Mouse (Mus musculus) cortical plate, adult 2 months (tissue): ENCODE results near the gene Gm13199. TPM values are rescaled to one million over a fixed set of nuclear protein-coding genes. Genes with fewer than 3 reads are reported as not detected.

Experiments
- H3K27ac ChIP-seq: fragments of 200-500 bp; 2 replicates; pipeline ENCODE4 v1.5.1; 2012; ENCODE audit warnings: low read length, control low read depth, inconsistent platforms; ENCODE audit not compliant: insufficient read depth
- H3K4me1 ChIP-seq: fragments of 200-500 bp; 2 replicates; pipeline ENCODE4 v1.6.1; 2011; ENCODE audit warnings: low read length; ENCODE audit not compliant: control insufficient read depth, insufficient read depth
- H3K4me3 ChIP-seq: fragments of 200-500 bp; 2 replicates; pipeline ENCODE4 v1.5.1; 2011; ENCODE audit warnings: mild to moderate bottlenecking, low read length, control low read depth; ENCODE audit not compliant: insufficient read depth
- CTCF ChIP-seq: fragments of 200-500 bp; IDR thresholded peaks from 2 replicates; pipeline ENCODE4 v1.5.1; 2011; ENCODE audit warnings: mild to moderate bottlenecking, control low read depth, low read length; ENCODE audit not compliant: insufficient read depth; ENCODE audit errors: extremely low read depth
- POLR2A ChIP-seq: fragments of 200-500 bp; IDR thresholded peaks from 2 replicates; pipeline ENCODE4 v1.6.1; 2011; ENCODE audit warnings: mild to moderate bottlenecking, low read length, control low read depth; ENCODE audit not compliant: insufficient read depth; ENCODE audit errors: extremely low read depth
- polyA plus RNA-seq: library from polyadenylated mRNA; depleted of rRNA; stranded (reverse); fragments of >200 nt; gene quantifications from 2 replicates; pipeline ENCODE4 v1.2.3, GENCODE M21; 2012; rRNA removed

Gene Gm13199
- polyA plus RNA-seq, 1 experiment = 4.9 TPM

- no peak overlapping the region for H3K27ac ChIP-seq
- TF ChIP-seq CTCF (peak; percentile 44), POLR2A (no peak)
- H3K4me1 ChIP-seq = no peaks in the 10 kb centered on the region; the same call in 1 of the 2 replicates
- no peak overlapping the region for H3K4me3 ChIP-seq
Observed at GRCm38 (mm10) chr2:5824213-5824612, 38.5 kb downstream of the Gm13199 start.

DNA sequence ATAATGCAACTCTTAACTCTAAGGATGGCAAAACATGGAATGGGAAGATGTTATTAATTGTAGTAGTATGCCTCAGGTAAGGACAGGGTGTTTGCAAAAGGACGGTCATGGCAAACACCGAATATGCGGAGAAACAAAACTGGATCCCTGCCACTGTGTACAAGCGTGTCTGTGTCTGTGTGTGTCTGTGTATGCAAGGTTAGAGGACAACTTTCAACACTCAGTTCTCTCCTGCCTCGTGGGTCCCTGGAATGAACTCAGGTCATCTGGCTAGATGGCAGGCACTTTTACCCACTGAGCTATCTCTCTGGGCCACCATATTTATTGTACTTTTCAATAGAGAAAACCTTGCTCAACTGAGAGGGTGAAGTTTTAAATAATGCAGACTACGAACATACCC lies 40.3 kb downstream of the Gm13199 start:
- Histone ChIP-seq H3K27ac (no peak overlapping the region), H3K4me1 (no peaks in the 10 kb centered on the region; the same call in 1 of the 2 replicates), H3K4me3 (no peak overlapping the region)
- no peak for TF ChIP-seq POLR2A
- no peak for TF ChIP-seq CTCF

DNA sequence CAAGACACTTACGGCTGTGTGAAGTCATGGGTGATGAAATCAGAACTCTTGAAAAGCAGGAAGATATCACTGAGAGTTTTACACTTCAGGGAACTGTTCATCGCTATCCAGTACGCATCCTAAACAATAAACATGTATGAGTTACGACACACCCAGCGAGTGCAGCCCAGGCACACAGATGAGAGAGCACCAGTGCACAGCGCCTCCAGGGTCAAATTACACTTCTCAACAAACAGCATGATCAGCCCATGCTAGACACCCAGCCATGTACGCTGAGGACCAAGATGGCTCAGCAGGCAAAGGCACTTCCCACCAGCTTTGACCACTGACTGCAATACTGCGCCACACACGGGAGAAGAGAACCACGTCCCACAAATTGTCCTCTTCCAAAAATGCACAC lies 41.5 kb downstream of the Gm13199 start:
- TF ChIP-seq CTCF (no peak), POLR2A (no peak)
- Histone ChIP-seq H3K27ac (no peak overlapping the region), H3K4me3 (no peak overlapping the region), H3K4me1 (no peaks in the 10 kb centered on the region; the same call in 1 of the 2 replicates)

Other genes starting within 250 kb of the Gm13199 start
- 39.9 and 40.1 TPM in 2 replicates for gene Camk1d, start 148.4 kb downstream of the Gm13199 start, polyA plus RNA-seq
- gene Nudt5, start 17.9 kb downstream of the Gm13199 start, polyA plus RNA-seq = 11.4 and 12.4 TPM in 2 replicates
- gene Cdc123, start 17.8 kb downstream of the Gm13199 start, polyA plus RNA-seq = 118 and 126 TPM in 2 replicates
- gene Sec61a2, start 32.5 kb upstream of the Gm13199 start, polyA plus RNA-seq = 171 and 187 TPM in 2 replicates
- 8.6 and 9.0 TPM in 2 replicates for gene Dhtkd1, start 79.9 kb upstream of the Gm13199 start, polyA plus RNA-seq
- 19.0 and 20.8 TPM in 2 replicates for gene Upf2, start 88.5 kb upstream of the Gm13199 start, polyA plus RNA-seq